Mouse (Mus musculus) retina, postnatal 1 day (tissue): ENCODE results near the gene Slc25a21.

ENCODE experiments used
- DNase-seq: peaks from one replicate; pipeline ENCODE4 v3.0.0-alpha.2; 2012

Slc25a21 gene

GRCm38 (mm10) chr12:56718707-56719051 is 478.6 kb downstream of the Slc25a21 start:
- DNase-seq, result no peak

GRCm38 (mm10) chr12:56717971-56718706 is 479.1 kb downstream of the Slc25a21 start:
- peak; percentile 21 for DNase-seq

- no peak for DNase-seq
Measured at GRCm38 (mm10) chr12:56701004-56701403, 496.3 kb downstream of the Slc25a21 start.

- DNase-seq, result no peak
Measured at GRCm38 (mm10) chr12:56699915-56700900, 497.1 kb downstream of the Slc25a21 start.

- no peak for DNase-seq
Measured at GRCm38 (mm10) chr12:56699351-56699750, 497.9 kb downstream of the Slc25a21 start.

- no peak for DNase-seq
Measured at GRCm38 (mm10) chr12:56698191-56698980, 498.9 kb downstream of the Slc25a21 start.

- DNase-seq, result no peak
Measured at GRCm38 (mm10) chr12:56697785-56698184, 499.5 kb downstream of the Slc25a21 start.

GRCm38 (mm10) chr12:56697011-56697740 is 500.1 kb downstream of the Slc25a21 start:
- DNase-seq, result peak; percentile 35

GRCm38 (mm10) chr12:56696174-56697010 is 500.9 kb downstream of the Slc25a21 start:
- peak; percentile 56 for DNase-seq

GRCm38 (mm10) chr12:56695358-56696173 is 501.7 kb downstream of the Slc25a21 start:
- peak; percentile 89 for DNase-seq

GRCm38 (mm10) chr12:56694936-56695335 is 502.3 kb downstream of the Slc25a21 start:
- no peak for DNase-seq

GRCm38 (mm10) chr12:56694361-56694760 is 502.9 kb downstream of the Slc25a21 start:
- DNase-seq, result no peak

- DNase-seq, result no peak
Measured at GRCm38 (mm10) chr12:56693411-56694098, 503.7 kb downstream of the Slc25a21 start.

GRCm38 (mm10) chr12:56692536-56692935 is 504.7 kb downstream of the Slc25a21 start:
- peak; percentile 36 for DNase-seq

GRCm38 (mm10) chr12:56691427-56692079 is 505.7 kb downstream of the Slc25a21 start, which contains the start of gene Pax9:
Gene Pax9 (plus strand): TSS chr12:56691767.
- DNase-seq, result peak; percentile 41

- DNase-seq, result no peak
Measured at GRCm38 (mm10) chr12:56691001-56691400, 506.3 kb downstream of the Slc25a21 start.

- DNase-seq, result no peak
Measured at GRCm38 (mm10) chr12:56690366-56690765, 506.9 kb downstream of the Slc25a21 start.

GRCm38 (mm10) chr12:56689736-56690135 is 507.5 kb downstream of the Slc25a21 start:
- DNase-seq, result peak; percentile 68

GRCm38 (mm10) chr12:56689331-56689730 is 507.9 kb downstream of the Slc25a21 start:
- DNase-seq, result no peak
